Mouse (Mus musculus): ENCODE measurements at regions not wholly inside any gene's neighbourhood (a gene's known extent, or its start where the extent isn't known, plus 50 kb on each side); places are given as distances from the start of the nearest gene placed in this dataset.
"Not testable (repeated sequence)": the region's sequence is repeated elsewhere in the genome, so short reads cannot be mapped to it uniquely, and the experiment has no call there.

- Histone ChIP-seq H3K9ac (ENCODE audit: low read length) (no peak overlapping the region), H3K27me3 (ENCODE audit: control insufficient read depth, insufficient read depth, low read length) (no peaks in the 10 kb centered on the region), H3K4me1 (replicated peaks; ENCODE audit: control insufficient read depth, insufficient read depth) (no peaks in the 10 kb centered on the region), H3K36me3 (ENCODE audit: control insufficient read depth, insufficient read depth, low read length) (no peaks in the 10 kb centered on the region), H3K27ac (replicated peaks) (no peak overlapping the region), H3K4me2 (replicated peaks; ENCODE audit: low read depth) (no peak overlapping the region), H3K4me3 (ENCODE audit: low read depth, low read length) (no peak overlapping the region), H3K9me3 (ENCODE audit: control insufficient read depth, low read length) (no peaks in the 10 kb centered on the region)
- DNase-seq (ENCODE audit: low spot score) = no peak
- TF ChIP-seq EP300 (optimal IDR thresholded peaks at IDR 0.05) (no peak), CTCF (IDR thresholded peaks at IDR 0.05; ENCODE audit: low read depth) (no peak)
- 57% methylated on average over 2 of the region's 2 CpGs for WGBS
- ATAC-seq (ENCODE audit: low FRiP score, low TSS enrichment) = no peak
These were observed 117.7 kb downstream of the Olfr721-ps1 start for GRCm38 (mm10) chr14:14518841-14519240.

GRCm38 (mm10) chr14:14520195-14520594 is 119.1 kb downstream of the Olfr721-ps1 start:
- H3K36me3 ChIP-seq (ENCODE audit: control insufficient read depth, insufficient read depth, low read length) = no peaks in the 10 kb centered on the region
- no peak overlapping the region for H3K27ac ChIP-seq (replicated peaks)
- H3K9me3 ChIP-seq (ENCODE audit: control insufficient read depth, low read length) = no peaks in the 10 kb centered on the region
- ATAC-seq (ENCODE audit: low FRiP score, low TSS enrichment) (0 out of 2 replicates have a peak, but pooled peaks have one; percentile 26), DNase-seq (ENCODE audit: low spot score) (no peak)
- no peak for TF ChIP-seq EP300 (optimal IDR thresholded peaks at IDR 0.05)
- no peak for TF ChIP-seq CTCF (IDR thresholded peaks at IDR 0.05; ENCODE audit: low read depth)
- no peaks in the 10 kb centered on the region for H3K4me1 ChIP-seq (replicated peaks; ENCODE audit: control insufficient read depth, insufficient read depth)
- no peak overlapping the region for H3K4me2 ChIP-seq (replicated peaks; ENCODE audit: low read depth)
- H3K9ac ChIP-seq (ENCODE audit: low read length) = no peak overlapping the region
- no peaks in the 10 kb centered on the region for H3K27me3 ChIP-seq (ENCODE audit: control insufficient read depth, insufficient read depth, low read length)
- no peak overlapping the region for H3K4me3 ChIP-seq (ENCODE audit: low read depth, low read length)

- not testable (repeated sequence) for H3K4me2 ChIP-seq (replicated peaks; ENCODE audit: low read depth); H3K4me1 ChIP-seq (replicated peaks; ENCODE audit: control insufficient read depth, insufficient read depth); H3K9ac ChIP-seq (ENCODE audit: low read length); DNase-seq (ENCODE audit: low spot score); ATAC-seq (ENCODE audit: low FRiP score, low TSS enrichment); H3K27ac ChIP-seq (replicated peaks); H3K4me3 ChIP-seq (ENCODE audit: low read depth, low read length); H3K9me3 ChIP-seq (ENCODE audit: control insufficient read depth, low read length); H3K36me3 ChIP-seq (ENCODE audit: control insufficient read depth, insufficient read depth, low read length); H3K27me3 ChIP-seq (ENCODE audit: control insufficient read depth, insufficient read depth, low read length)
- WGBS = 65% methylated on average over 6 of the region's 6 CpGs
These were observed 120.2 kb downstream of the Olfr721-ps1 start for GRCm38 (mm10) chr14:14521331-14521730.

GRCm38 (mm10) chr14:14525225-14525624 is 124.1 kb downstream of the Olfr721-ps1 start:
- Histone ChIP-seq H3K9me3 (ENCODE audit: control insufficient read depth, low read length) (no peaks in the 10 kb centered on the region), H3K4me2 (replicated peaks; ENCODE audit: low read depth) (no peak overlapping the region), H3K36me3 (ENCODE audit: control insufficient read depth, insufficient read depth, low read length) (no peaks in the 10 kb centered on the region), H3K4me1 (replicated peaks; ENCODE audit: control insufficient read depth, insufficient read depth) (no peaks in the 10 kb centered on the region), H3K27ac (replicated peaks) (no peak overlapping the region), H3K27me3 (ENCODE audit: control insufficient read depth, insufficient read depth, low read length) (no peaks in the 10 kb centered on the region), H3K9ac (ENCODE audit: low read length) (no peak overlapping the region), H3K4me3 (ENCODE audit: low read depth, low read length) (no peak overlapping the region)
- TF ChIP-seq EP300 (optimal IDR thresholded peaks at IDR 0.05) (no peak), CTCF (IDR thresholded peaks at IDR 0.05; ENCODE audit: low read depth) (no peak)
- DNase-seq (ENCODE audit: low spot score) (no peak), ATAC-seq (ENCODE audit: low FRiP score, low TSS enrichment) (no peak)
- WGBS = 85% methylated on average over 4 of the region's 4 CpGs

GRCm38 (mm10) chr14:14528437-14528836 is 127.3 kb downstream of the Olfr721-ps1 start:
- H3K9me3 ChIP-seq (ENCODE audit: control insufficient read depth, low read length) = no peaks in the 10 kb centered on the region
- no peak overlapping the region for H3K27ac ChIP-seq (replicated peaks)
- DNase-seq (ENCODE audit: low spot score) = no peak
- TF ChIP-seq CTCF (IDR thresholded peaks at IDR 0.05; ENCODE audit: low read depth) (no peak), EP300 (optimal IDR thresholded peaks at IDR 0.05) (no peak)
- H3K36me3 ChIP-seq (ENCODE audit: control insufficient read depth, insufficient read depth, low read length) = no peaks in the 10 kb centered on the region
- no peak overlapping the region for H3K4me3 ChIP-seq (ENCODE audit: low read depth, low read length)
- 58% methylated on average over 1 of the region's 1 CpGs for WGBS
- ATAC-seq (ENCODE audit: low FRiP score, low TSS enrichment) = no peak
- no peaks in the 10 kb centered on the region for H3K4me1 ChIP-seq (replicated peaks; ENCODE audit: control insufficient read depth, insufficient read depth)
- H3K4me2 ChIP-seq (replicated peaks; ENCODE audit: low read depth) = no peak overlapping the region
- no peak overlapping the region for H3K9ac ChIP-seq (ENCODE audit: low read length)
- H3K27me3 ChIP-seq (ENCODE audit: control insufficient read depth, insufficient read depth, low read length) = no peaks in the 10 kb centered on the region

- no peaks in the 10 kb centered on the region for H3K36me3 ChIP-seq (ENCODE audit: control insufficient read depth, insufficient read depth, low read length)
- no peak overlapping the region for H3K27ac ChIP-seq (replicated peaks)
- no peaks in the 10 kb centered on the region for H3K9me3 ChIP-seq (ENCODE audit: control insufficient read depth, low read length)
- no peak overlapping the region for H3K4me2 ChIP-seq (replicated peaks; ENCODE audit: low read depth)
- no peaks in the 10 kb centered on the region for H3K4me1 ChIP-seq (replicated peaks; ENCODE audit: control insufficient read depth, insufficient read depth)
- TF ChIP-seq CTCF (IDR thresholded peaks at IDR 0.05; ENCODE audit: low read depth) (no peak), EP300 (optimal IDR thresholded peaks at IDR 0.05) (no peak)
- DNase-seq (ENCODE audit: low spot score) (no peak), ATAC-seq (ENCODE audit: low FRiP score, low TSS enrichment) (no peak)
- H3K27me3 ChIP-seq (ENCODE audit: control insufficient read depth, insufficient read depth, low read length) = no peaks in the 10 kb centered on the region
- H3K4me3 ChIP-seq (ENCODE audit: low read depth, low read length) = no peak overlapping the region
- no peak overlapping the region for H3K9ac ChIP-seq (ENCODE audit: low read length)
These were observed 140.1 kb downstream of the Olfr721-ps1 start for GRCm38 (mm10) chr14:14541206-14541605.

All from stomach, postnatal 0 days (tissue).